Mouse (Mus musculus) erythroblast, adult 5-6 weeks (primary cell): ENCODE data around the gene Nek2. TPM values are rescaled to one million over a fixed set of nuclear protein-coding genes. Genes with fewer than 3 reads are reported as not detected.

Experiments
- total RNA-seq, 2 experiments: library from RNA; stranded (forward) in 1 of 2; stranded (reverse) in 1 of 2; fragments of 150-400 nt in 1 of 2; fragments of 200-764, 138-1000 nt in 1 of 2; gene quantifications; 2 replicates each; pipeline versions ENCODE4 v1.2.3 to v1.2.4; 2015 to 2017; ENCODE audit warnings: low replicate concordance in 2 of 2

Gene Nek2
- total RNA-seq, 2 experiments from 2014 or later: 18.8 to 29.2 TPM

Other genes with a start within 250 kb of the Nek2 start
- 38.0 and 45.3 TPM in 2 replicates for gene Dtl, start 245.9 kb upstream of the Nek2 start, total RNA-seq (2015; ENCODE audit: low replicate concordance)
- gene Dtl, start 245.9 kb upstream of the Nek2 start, total RNA-seq (2017; ENCODE audit: low replicate concordance): 29.1 and 30.1 TPM in 2 replicates
- gene Ints7, start 245.8 kb upstream of the Nek2 start, total RNA-seq (2015; ENCODE audit: low replicate concordance): 9.0 and 12.3 TPM in 2 replicates
- gene Ints7, start 245.8 kb upstream of the Nek2 start, total RNA-seq (2017; ENCODE audit: low replicate concordance): 15.1 and 21.8 TPM in 2 replicates
- gene Lpgat1, start 103.6 kb upstream of the Nek2 start, total RNA-seq (2015; ENCODE audit: low replicate concordance): 7.9 and 16.3 TPM in 2 replicates
- 5.7 and 8.5 TPM in 2 replicates for gene Lpgat1, start 103.6 kb upstream of the Nek2 start, total RNA-seq (2017; ENCODE audit: low replicate concordance)
- gene Slc30a1, start 85.3 kb downstream of the Nek2 start, total RNA-seq (2015; ENCODE audit: low replicate concordance): 21.1 and 24.0 TPM in 2 replicates
- gene Slc30a1, start 85.3 kb downstream of the Nek2 start, total RNA-seq (2017; ENCODE audit: low replicate concordance): 30.1 and 42.1 TPM in 2 replicates
- not detected in 2 replicates for gene Rd3, start 155.9 kb downstream of the Nek2 start, total RNA-seq (2015; ENCODE audit: low replicate concordance)
- 0.26 TPM in 1 of 2 replicates, not detected in the other for gene Rd3, start 155.9 kb downstream of the Nek2 start, total RNA-seq (2017; ENCODE audit: low replicate concordance)